Mouse (Mus musculus): ENCODE measurements around the gene Dpp6.

The Dpp6 gene

DNA sequence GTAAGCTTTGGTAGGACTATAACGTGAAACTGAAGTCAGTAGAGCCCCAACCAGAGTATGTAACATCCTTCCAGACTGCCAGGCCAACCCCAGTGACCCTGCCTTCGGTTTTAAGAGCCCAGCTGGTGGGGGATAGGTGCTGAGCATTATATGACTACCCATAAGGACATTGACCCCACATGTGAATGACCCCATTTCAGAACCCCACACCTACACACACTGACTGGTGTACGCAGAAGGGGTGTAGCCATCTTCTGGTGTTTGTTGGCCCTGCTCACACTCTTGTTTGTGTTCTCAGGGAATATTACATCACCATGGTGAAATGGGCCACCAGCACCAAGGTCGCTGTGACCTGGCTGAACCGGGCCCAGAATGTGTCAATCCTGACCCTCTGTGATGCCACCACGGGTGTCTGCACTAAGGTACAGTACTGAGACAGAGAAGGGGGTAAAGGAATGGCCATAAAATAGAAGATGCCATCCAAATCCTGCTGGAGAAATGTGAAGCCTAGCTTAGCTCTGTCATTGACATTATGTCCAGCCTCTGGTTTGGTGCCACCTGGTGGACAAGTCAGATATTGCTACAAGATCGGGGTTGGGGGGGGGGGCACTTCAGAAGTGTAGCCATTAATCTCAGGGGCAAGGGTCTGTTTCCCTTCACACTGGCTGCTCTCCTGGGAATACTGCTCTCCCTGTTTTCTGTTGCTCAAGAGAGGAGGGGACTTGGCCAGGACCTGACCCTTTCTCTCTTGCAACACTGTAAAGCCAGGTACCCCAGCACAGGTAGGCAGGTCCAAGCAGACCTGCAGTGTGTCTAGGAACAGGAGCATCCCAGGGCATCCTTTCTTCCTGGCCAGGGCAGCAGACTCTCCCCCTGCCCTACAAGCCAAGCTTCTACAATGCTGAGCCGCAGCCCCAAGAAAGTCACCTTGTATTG is 835.1 kb downstream of the Dpp6 start:
- DNase-seq (ENCODE audit: extremely low read depth, low read depth, low spot score): no peak

DNA sequence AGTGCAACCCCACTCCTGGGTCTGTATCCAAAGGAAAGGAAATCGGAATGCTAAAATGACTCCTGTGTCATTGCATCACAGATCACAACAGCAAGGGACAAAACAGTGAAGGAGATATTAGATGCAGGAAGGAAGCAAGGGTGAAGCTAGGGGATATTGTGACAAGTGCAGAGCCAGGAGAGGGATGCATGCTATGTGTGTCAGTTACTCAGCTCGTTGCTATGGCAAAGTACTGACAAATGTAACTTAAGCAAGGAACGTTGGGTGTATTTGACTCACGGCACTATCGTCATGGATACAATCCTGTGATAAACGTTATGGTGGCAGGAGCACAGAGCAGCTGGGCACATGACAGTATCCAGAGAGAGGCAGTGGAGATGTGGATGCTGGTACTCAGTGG is 839.1 kb downstream of the Dpp6 start:
- DNase-seq (ENCODE audit: extremely low read depth, low read depth, low spot score): no peak

DNA sequence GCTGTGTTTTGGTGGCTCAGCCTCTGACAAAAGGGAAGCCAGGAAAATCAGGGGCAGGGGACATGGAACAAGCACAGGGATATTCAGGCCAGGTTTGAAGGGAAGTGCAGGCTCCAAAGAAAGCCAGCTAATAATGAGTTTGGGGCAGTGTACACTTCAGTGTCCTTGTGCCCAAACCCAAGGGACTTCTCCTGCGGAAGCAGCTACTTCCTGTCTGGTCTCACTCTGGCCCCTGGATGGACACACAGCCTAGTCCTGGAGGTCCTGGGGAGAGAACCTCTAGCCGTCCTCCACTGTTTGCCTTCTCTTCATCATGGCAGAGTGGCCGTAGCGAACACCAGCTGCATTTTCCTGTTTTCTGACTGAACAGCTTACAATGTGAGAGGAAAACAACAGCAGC is 840.7 kb downstream of the Dpp6 start:
- no peak for DNase-seq (ENCODE audit: extremely low read depth, low read depth, low spot score)

DNA sequence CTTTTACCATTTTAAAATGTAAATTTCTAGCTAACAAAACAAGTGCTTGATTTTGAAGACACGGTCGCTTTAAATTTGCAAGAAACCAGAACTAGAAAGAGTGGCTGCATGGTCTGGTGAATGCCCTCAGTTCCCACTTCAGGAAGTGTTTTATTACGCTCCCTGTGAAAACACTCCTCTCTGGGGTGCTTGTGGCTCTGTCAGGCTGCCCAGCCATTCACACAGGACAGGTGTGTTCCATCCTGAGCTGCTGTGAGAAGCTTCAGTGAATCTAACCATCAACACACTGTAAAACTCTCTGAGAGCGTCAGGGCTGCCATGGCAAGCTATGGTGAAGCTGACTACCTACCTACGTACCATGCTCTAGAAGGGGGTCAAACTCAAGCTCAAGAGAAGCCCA is 841.2 kb downstream of the Dpp6 start:
- no peak for DNase-seq (ENCODE audit: extremely low read depth, low read depth, low spot score)

DNA sequence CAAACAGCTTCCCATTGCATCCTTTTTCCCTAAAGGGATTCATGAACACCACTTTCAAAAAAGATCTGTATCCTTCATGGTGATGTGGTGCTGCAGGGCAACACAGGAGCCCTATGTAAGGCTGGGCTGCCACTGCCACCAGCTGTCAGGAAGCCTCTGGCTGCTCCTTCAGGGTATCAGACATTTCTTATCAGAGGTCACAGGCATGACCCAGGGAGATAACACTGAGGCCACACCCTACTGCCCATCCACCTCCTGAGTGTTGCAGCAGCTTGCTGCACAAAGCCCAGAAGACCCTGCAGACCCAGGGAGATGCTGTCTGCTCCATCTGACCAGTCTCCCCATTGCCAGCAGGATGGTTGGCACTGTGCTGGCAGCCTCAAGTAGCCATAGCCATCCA is 841.6 kb downstream of the Dpp6 start:
- DNase-seq (ENCODE audit: extremely low read depth, low read depth, low spot score): no peak

DNA sequence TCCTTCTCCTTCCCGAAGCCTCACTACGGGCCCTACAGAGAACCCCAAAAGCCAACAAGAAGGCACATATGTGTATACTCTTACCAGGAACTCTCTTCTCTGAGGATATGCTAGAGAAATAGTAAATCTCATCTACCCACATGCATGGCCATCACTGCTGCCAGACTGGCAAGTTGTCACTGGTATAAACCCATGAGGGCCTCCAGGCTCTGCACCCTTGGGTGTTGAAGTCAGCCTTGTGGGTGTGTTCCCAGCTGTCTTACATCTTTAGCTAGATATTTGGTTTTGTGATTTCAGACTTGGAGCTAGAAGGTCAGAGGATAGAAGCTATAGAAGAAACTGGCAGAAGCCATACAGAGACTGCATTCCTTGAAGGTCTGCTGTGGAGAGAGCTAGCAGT is 842.0 kb downstream of the Dpp6 start:
- no peak for DNase-seq (ENCODE audit: extremely low read depth, low read depth, low spot score)

DNA sequence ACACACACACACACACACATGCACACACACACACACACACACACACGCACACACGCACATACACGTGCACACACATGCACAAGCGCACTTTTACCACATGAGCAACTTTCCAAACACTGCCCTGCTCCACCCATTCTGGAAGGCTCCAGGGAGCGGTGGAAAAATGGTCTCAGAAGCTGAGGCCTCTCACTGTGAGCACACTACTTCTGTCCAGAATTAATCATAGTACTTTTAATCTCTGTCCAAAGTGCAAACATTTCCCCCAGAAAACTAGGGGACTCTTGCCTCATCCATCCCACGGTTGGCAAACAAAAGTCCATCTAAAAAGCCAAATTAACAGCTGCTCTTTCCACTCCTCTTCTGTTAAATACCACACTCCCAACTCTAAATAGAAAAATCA is 842.8 kb downstream of the Dpp6 start:
- DNase-seq (ENCODE audit: extremely low read depth, low read depth, low spot score): no peak

DNA sequence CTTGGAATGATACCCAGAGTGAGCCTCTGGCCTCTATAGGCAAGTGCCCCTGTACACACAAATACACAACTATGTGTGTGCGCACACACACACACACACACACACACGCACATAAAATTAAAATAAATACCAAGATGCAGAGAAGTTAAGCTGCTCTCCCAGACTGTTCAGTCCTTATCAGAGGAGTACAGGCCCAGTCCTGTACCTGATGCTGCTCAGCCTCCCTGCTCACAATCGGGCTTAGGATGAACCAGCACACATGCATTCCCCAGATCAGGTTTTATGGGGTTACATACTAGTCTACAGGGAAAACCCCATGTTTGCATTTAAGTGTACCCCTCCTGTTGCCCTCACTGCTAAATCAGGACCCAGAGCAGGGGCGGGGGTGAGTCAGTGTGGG is 847.1 kb downstream of the Dpp6 start:
- DNase-seq (ENCODE audit: extremely low read depth, low read depth, low spot score): no peak

DNA sequence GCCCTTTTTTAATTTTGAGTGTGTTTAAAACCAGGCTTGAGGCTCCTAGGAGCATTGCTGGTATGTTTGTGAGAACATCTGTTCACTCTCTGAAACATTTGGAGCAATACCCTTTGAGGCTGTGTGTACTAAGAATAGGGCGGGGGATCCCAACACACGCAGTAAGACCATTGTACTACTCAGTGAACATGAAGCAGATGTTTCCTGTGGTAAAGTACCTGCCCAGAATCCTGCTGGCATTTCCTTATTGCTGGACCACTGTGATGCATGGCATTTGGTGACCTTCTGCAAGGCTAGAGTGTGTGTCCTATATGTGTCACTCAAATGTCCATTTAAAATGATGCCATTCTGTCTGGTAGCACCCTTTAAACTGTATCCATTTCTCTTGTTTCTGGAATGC is 854.5 kb downstream of the Dpp6 start:
- DNase-seq (ENCODE audit: extremely low read depth, low read depth, low spot score): no peak

DNA sequence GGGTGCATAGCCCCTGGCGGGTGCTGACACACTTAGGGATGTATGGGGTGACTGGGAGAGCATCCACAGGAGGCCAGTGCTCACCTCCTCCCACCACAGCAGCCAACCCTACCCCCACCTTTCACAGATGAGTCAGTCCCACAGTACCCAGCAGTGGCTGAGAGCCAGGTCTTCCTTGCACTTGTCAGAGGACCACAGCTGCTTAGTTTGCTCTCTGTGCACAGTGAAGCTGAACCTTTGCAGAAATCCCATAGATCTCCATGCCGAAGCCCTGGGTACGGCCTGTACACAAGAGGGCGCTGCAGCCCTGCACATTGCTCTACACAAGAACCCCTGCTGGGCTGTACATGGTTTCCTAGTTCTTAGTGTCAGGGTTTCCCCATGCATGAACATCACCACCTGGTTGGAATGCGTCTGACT is 860.3 kb downstream of the Dpp6 start:
- DNase-seq (ENCODE audit: extremely low read depth, low read depth, low spot score): no peak

DNA sequence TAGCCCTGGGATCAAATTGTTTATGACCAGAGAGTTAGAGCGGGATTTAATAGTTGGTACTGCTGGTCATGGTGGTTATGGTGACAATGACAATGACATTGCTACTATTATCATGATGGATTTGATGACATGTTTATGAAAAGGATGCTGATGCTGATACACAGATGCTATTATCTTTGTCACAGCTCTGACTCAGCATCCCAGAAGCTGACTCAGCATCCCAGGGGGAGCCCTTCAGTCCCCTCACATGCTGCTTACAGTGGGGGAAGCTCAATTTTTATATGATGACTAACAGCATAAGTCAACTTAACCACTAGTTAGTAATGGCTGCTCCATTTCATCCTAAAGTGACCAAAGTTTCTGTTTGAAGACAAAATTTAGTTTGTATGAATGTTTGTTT is 862.1 kb downstream of the Dpp6 start:
- no peak for DNase-seq (ENCODE audit: extremely low read depth, low read depth, low spot score)

DNA sequence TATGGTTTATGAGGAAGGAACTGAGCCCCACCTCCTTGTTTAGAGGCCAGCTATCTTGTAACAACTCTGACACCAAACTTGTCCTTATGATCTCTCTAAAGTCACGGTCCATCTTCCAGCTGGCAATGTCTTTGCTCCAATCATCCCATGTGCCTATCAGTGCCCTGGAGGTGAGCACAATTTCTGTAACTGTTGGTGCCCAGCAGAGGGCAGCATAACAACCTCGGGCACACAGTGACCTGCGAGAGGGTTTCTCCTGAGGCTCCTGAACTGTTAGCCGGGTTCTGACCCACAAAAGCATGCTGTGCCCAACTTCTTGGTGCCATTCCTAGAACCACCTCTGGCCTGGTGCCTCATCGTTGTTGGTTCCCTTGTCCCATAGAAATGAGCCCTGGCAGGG is 863.5 kb downstream of the Dpp6 start:
- no peak for DNase-seq (ENCODE audit: extremely low read depth, low read depth, low spot score)

DNA sequence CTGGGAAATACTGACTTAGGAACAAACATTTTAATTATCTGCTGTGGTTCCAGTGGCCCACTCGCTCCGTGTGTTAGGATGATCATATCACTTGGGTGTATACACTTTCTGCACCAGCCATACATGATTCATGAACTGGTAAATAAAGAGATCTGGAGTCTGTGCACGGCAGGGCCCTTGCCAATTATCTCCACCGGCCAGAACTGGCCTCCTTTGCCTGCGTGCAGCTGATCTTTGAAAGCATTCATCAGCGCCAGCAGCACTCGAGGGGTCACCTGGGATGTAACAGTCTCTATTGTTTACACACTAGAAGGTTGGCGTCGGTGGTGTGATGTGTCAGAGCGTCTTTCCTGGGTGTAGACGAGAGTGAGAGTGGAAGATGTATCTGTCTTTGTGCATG is 868.2 kb downstream of the Dpp6 start:
- DNase-seq (ENCODE audit: extremely low read depth, low read depth, low spot score): no peak

DNA sequence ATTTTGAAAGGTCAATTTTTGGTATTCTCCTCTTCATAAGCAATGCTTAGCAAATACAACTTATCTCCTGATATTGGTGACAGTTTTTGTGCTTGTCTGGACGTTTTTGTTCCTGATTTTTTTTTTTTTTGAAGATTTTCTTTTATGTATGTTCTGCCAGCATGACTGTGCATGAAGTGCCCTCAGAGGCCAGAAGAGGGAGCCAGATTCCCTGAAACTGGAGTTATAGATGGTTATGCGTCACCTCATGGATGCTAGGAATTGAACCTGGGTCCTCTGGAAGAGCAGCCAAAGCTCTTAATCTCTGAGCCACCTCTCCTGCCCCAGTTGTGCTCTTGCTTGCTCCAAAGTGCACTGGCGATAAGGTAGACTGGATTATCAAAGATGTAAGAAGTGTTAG is 868.9 kb downstream of the Dpp6 start:
- no peak for DNase-seq (ENCODE audit: extremely low read depth, low read depth, low spot score)

DNA sequence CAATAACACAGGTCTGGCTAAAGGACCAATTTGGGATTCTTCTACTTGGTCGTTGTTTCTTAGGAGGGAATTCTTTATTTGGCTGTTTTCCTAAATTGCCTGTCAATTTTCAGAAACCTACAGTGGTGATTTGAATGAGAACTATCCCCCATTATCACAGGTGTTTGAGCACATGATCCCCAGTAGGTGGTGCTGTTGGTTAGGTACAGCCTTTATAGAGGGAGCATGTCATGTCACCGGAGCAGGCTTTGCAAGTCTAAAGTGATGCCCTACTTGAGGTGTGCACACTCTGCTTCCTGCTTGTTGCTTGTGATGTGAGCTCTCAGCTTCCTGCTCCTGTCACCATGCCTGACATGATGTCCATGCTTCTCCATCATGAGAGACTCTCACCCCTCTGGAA is 870.3 kb downstream of the Dpp6 start:
- DNase-seq (ENCODE audit: extremely low read depth, low read depth, low spot score): no peak

DNA sequence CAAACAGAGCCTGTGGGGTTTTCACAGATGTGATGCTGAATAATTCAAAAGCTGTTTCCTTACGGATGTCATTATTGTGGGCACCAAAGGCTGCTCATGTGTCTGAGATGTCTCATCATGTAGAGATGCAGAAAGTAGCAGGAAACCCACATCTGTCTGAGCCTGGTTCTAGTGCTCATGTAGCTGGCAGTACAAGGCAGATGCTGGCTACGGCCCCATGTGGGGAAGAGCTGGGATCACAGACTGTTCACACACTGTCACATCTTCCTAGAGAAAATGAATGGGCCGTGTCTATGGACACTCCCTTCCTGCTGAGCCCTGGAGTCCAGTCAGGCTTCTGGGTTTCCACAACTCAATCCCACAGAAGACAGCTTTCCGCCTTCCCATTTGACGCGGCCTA is 885.5 kb downstream of the Dpp6 start:
- DNase-seq (ENCODE audit: extremely low read depth, low read depth, low spot score): no peak

DNA sequence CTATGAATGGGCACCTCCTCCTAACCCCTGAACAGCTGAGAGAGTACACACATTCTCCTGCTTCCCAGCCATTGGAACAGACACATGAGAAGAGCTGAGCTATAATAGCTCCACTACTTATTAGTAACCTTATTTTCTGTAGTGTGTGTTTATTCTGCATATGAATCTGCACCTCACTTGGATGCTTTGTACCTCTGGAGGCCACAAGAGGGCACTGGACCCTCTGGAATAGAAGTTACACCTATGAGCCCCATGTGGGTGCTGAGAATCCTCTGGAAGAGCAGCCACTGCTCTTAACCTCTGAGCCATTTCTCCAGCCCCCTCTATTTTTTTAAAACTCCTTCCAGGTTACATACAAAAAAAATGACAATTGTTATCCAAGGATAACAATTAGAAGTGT is 888.0 kb downstream of the Dpp6 start:
- DNase-seq (ENCODE audit: extremely low read depth, low read depth, low spot score): no peak

DNA sequence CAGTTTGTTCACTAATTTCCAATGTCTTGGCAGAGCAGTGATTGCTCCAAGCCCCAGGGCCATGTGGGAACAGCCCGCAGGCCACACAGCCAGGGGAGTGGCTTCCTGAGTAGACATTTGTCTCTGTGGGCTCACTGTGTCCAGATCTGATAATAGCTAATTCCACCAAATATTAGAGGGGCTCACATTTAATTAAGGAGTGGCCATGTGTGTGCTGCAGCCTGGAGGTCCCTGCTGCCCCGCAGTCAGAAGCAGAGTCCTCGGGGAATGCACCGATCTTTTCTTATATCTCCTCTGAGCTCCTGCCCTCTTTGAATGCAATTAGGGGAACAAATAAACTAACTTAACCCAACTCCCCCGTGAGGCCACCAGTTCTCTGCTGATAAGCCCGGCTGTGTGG is 889.5 kb downstream of the Dpp6 start:
- no peak for DNase-seq (ENCODE audit: extremely low read depth, low read depth, low spot score)

DNA sequence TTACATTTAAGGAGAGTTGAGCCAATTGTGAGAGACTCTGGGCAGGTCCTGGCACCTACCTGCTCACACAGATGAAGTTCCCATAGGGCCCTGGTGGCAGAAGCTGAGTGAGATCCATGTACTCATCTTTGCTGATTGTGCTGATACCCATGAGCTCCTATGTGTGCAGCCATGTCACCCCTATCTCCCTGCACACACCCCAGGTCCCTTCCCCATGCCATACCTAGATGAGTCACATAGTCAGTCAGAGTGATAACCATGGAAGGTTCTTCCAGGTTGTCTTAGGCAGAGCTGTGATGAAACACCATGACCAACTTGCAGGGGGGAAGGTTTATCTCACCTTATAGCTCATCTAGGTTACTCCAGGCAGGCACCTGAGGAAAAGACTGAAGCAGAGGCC is 890.3 kb downstream of the Dpp6 start:
- no peak for DNase-seq (ENCODE audit: extremely low read depth, low read depth, low spot score)

DNA sequence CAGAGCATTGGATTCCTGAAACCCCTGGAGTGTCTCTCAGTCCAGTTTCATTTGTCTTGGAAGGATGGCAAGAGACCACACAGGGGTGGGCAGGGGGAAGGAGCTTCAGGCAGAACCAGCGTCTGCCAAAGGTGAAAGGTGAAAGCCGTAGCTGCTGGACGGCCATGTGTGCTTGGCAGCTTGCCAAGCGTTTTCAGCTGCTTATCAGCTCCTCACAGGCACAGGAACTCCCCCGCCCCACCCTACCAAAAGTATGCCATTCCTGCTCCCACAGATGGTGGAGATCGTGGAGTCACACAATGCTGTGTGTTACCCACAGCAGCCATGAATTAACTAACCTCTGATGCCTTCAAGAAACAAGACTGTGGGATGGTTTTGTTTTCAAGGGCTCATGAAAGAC is 891.2 kb downstream of the Dpp6 start:
- DNase-seq (ENCODE audit: extremely low read depth, low read depth, low spot score): no peak

DNA sequence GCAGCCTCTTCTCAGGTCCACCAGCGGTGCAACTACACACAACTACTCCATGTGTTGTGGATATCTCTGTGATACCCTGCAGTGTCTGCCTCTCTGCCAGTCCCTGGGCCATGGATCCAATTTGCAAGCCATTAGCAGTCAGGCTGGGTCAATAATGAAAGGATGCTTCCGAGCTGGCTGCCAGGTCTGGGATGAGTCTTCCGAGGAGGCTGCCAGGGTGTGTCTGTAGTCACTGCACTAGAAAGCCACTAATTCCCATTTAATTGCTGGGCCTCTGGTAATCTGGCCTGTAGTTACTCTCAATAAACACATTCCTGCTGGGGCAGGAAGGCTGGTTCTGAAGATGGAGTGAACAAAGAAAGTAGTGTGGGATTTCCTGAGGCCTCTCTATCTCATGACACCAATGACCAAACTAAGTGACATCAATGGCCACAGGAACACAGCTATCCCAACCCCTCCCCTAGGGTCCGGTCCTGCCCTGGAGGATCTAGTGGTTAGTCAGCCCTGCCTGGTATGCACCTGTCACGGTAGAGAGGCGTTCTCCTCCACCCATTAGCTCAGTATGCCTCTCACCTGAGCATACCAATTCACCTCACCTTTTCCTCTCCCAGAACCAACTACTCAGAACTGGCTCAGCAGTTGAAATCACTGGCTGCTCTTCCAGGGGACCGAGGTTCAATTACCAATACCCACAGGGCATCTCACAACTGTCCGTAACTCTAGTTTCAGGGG is 894.6 kb downstream of the Dpp6 start:
- no peak for DNase-seq (ENCODE audit: extremely low read depth, low read depth, low spot score)

DNA sequence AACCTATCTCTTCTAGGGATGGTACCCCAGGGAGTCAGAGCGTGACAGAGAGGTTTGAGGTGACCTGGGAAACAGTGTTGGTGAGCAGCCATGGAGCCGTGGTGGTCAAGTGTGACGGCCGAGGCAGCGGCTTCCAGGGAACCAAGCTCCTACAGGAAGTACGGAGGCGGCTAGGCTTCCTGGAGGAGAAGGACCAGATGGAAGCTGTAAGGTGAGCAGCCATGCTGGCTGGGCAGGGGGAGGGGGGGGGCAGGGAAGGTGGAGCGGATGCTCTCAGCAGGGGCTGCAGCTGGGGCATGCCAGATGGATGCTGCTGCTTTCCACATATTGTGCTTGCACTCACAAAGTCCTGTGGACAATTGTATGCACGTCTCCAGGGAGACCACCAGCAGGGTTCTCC is 897.4 kb downstream of the Dpp6 start:
- no peak for DNase-seq (ENCODE audit: extremely low read depth, low read depth, low spot score)

All from fat pad, adult 2 months (tissue).